Mouse (Mus musculus) ES-E14 (cell line): Measurements from ENCODE around the gene Dusp21.

Experiments
- CHD2 ChIP-seq: IDR thresholded peaks from 2 replicates; pipeline ENCODE4 v1.6.1; 2014; ENCODE audit warnings: mild to moderate bottlenecking, low read depth, low read length, inconsistent platforms
- HCFC1 ChIP-seq: IDR thresholded peaks from 2 replicates; pipeline ENCODE4 v1.6.1; 2012; ENCODE audit warnings: low read length, inconsistent platforms, borderline replicate concordance; ENCODE audit not compliant: insufficient read depth
- MAFK ChIP-seq: IDR thresholded peaks from 2 replicates; pipeline ENCODE4 v1.6.1; 2014; ENCODE audit warnings: mild to moderate bottlenecking, low read depth, low read length, inconsistent platforms; ENCODE audit not compliant: insufficient read depth
- ZC3H11A ChIP-seq: IDR thresholded peaks from 2 replicates; pipeline ENCODE4 v1.6.1; 2012; ENCODE audit warnings: low read depth, mild to moderate bottlenecking, inconsistent platforms, low read length, borderline replicate concordance
- ZNF384 ChIP-seq: IDR thresholded peaks from 2 replicates; pipeline ENCODE4 v1.6.1; 2012; ENCODE audit warnings: low read depth, low read length, inconsistent platforms

- TF ChIP-seq HCFC1 (no peak), MAFK (no peak), CHD2 (no peak), ZNF384 (no peak), ZC3H11A (no peak)
Measured at GRCm38 (mm10) chrX:18145557-18145956, at the start of gene Dusp21.
